Mouse (Mus musculus): ENCODE measurements around the gene Rmi1. TPM values are rescaled to one million over a fixed set of nuclear protein-coding genes. Genes with fewer than 3 reads are reported as not detected.
A peak's percentile ranks its signal among the peaks of the same experiment; 100 is the strongest.

Rmi1 gene
- polyA plus RNA-seq, 1 experiment from 2014 or later, result 9.8 TPM

DNA sequence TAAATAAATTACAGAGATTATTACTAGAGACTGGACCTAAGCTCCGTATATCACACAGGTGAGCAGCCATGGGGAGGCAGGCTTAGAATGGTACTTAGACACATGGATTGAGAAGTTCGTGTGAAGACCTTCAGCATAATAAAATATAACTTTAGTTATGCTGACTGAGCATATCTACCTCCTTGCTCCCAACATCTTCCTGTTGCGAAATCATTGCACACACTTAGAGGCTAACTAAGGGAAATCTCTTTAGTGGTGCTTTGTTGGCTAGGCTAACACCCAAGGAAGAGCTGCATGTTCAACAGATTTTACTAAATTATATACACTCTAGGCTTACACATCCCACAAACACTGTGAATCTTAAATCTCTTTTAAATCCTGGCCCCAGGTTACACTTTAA lies 35.7 kb upstream of the Rmi1 start:
- H3K4me1 ChIP-seq (ENCODE audit: insufficient read depth), result no peaks in the 10 kb centered on the region
- no peaks in the 10 kb centered on the region for H3K27me3 ChIP-seq (ENCODE audit: insufficient read depth, low read length)
- no peak overlapping the region for H3K27ac ChIP-seq (ENCODE audit: low read depth)
- H3K36me3 ChIP-seq (replicated peaks; ENCODE audit: insufficient read depth, low read length), result no peaks in the 10 kb centered on the region
- ATAC-seq (no peak), DNase-seq (no peak)
- H3K9me3 ChIP-seq (ENCODE audit: low read length), result no peaks in the 10 kb centered on the region
- WGBS (ENCODE audit: insufficient replicate concordance), result 64% methylated on average over 3 of the region's 3 CpGs
- H3K9ac ChIP-seq (replicated peaks), result no peak overlapping the region
- TF ChIP-seq EP300 (IDR thresholded peaks at IDR 0.05; ENCODE audit: low read depth), result no peak
- no peak overlapping the region for H3K4me2 ChIP-seq (ENCODE audit: low read depth, low read length)
- H3K4me3 ChIP-seq (ENCODE audit: low read depth, low read length), result no peak overlapping the region

DNA sequence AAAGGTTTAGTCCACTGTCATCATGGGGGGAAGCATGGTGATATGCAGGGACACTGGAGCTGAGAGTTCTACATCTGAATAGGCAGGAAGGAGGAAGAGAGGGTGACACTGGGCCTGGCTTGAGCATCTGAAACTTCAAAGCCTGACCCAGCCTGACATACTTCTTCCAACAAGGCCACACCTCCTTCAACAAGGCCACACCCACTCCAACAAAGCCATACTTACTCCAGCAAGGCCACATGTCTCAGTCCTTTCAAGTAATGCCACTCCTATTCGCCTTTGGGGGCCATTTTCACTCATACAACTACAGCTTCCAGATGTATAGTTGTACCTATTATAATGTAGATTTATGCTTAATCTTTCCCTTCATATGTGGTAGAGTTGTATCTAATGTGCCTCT lies 34.4 kb upstream of the Rmi1 start:
- no peak for DNase-seq
- H3K4me2 ChIP-seq (ENCODE audit: low read depth, low read length), result no peak overlapping the region
- ATAC-seq, result no peak
- H3K4me3 ChIP-seq (ENCODE audit: low read depth, low read length), result no peak overlapping the region
- no peaks in the 10 kb centered on the region for H3K36me3 ChIP-seq (replicated peaks; ENCODE audit: insufficient read depth, low read length)
- 57% methylated on average over 1 of the region's 1 CpGs for WGBS (ENCODE audit: insufficient replicate concordance)
- no peak for TF ChIP-seq CTCF (IDR thresholded peaks at IDR 0.05; ENCODE audit: low read depth)
- TF ChIP-seq EP300 (IDR thresholded peaks at IDR 0.05; ENCODE audit: low read depth), result no peak
- no peaks in the 10 kb centered on the region for H3K4me1 ChIP-seq (ENCODE audit: insufficient read depth)
- no peak overlapping the region for H3K27ac ChIP-seq (ENCODE audit: low read depth)
- H3K9me3 ChIP-seq (ENCODE audit: low read length), result no peaks in the 10 kb centered on the region
- no peak overlapping the region for H3K9ac ChIP-seq (replicated peaks)
- no peaks in the 10 kb centered on the region for H3K27me3 ChIP-seq (ENCODE audit: insufficient read depth, low read length)

DNA sequence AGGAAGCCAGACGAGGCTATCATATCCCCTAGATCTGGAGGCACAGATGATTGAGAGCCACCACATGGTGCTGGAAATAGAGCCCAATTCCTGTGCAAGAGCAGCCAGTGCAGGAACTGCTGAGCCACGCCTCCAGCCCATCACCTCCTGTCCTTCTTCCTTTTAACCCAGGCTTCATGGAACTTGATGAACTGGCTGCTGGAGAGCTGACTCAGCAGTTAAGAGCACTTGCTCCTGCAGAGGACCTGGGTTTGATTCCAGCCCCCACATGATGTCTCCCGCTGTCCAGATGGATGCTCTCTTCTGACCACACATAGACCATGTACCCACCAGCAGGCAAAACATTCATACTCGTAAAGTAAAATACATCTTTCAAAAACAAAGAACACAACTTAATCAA lies 33.2 kb upstream of the Rmi1 start:
- TF ChIP-seq CTCF (IDR thresholded peaks at IDR 0.05; ENCODE audit: low read depth) (no peak), EP300 (IDR thresholded peaks at IDR 0.05; ENCODE audit: low read depth) (no peak)
- H3K4me3 ChIP-seq (ENCODE audit: low read depth, low read length), result no peak overlapping the region
- no peaks in the 10 kb centered on the region for H3K4me1 ChIP-seq (ENCODE audit: insufficient read depth)
- DNase-seq (no peak), ATAC-seq (no peak)
- H3K27ac ChIP-seq (ENCODE audit: low read depth), result no peak overlapping the region
- H3K36me3 ChIP-seq (replicated peaks; ENCODE audit: insufficient read depth, low read length), result no peaks in the 10 kb centered on the region
- H3K9me3 ChIP-seq (ENCODE audit: low read length), result no peaks in the 10 kb centered on the region
- 62% methylated on average over 4 of the region's 4 CpGs for WGBS (ENCODE audit: insufficient replicate concordance)
- H3K27me3 ChIP-seq (ENCODE audit: insufficient read depth, low read length), result no peaks in the 10 kb centered on the region
- H3K9ac ChIP-seq (replicated peaks), result no peak overlapping the region
- H3K4me2 ChIP-seq (ENCODE audit: low read depth, low read length), result no peak overlapping the region

DNA sequence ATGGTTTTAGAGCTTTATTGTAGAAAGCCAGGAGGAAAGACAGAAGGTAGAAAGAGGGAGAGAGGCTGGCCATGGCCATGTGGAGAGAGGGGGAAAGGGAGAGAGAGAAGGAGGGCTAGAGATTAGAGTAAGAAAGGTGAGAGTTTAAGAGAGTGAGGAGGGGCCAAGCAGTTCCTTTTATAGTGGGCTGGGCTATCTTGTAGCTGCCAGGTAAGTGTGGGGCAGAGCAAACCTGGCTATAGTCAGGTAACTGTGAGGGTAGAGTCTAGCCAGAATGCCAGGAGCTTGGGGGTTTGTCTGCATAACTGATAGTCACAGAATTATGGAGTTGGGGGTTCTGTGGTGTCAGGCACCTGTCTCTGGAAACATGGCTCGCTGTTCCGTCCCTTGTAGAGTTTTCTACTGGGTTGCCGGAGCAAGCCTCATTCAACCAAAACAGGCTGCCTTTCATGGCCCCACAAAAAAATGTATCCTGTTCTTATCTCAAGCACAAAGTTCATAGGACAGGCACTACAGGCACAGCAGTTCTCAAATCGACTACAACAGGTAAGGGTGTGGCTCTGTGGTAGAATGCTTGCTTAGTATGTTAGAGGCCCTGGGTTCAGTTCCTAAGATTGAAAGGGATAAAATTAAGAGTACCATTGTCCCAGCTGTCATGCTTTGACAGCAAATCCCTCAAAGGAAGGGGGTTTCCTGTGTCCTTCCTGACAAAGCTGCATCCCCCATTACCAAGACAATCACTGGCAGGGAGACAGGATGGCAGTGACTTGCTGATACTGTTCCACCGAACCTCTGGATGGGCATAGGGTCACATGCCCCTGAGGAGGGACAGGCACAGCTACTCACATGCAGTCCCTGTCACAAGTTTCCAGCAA lies 29.5 kb upstream of the Rmi1 start:
- no peak overlapping the region for H3K4me2 ChIP-seq (ENCODE audit: low read depth, low read length)
- ATAC-seq, result no peak
- no peak for DNase-seq
- WGBS (ENCODE audit: insufficient replicate concordance), result 58% methylated on average over 5 of the region's 5 CpGs
- H3K9me3 ChIP-seq (ENCODE audit: low read length), result no peaks in the 10 kb centered on the region
- H3K27ac ChIP-seq (ENCODE audit: low read depth), result no peak overlapping the region
- no peak overlapping the region for H3K9ac ChIP-seq (replicated peaks)
- TF ChIP-seq EP300 (IDR thresholded peaks at IDR 0.05; ENCODE audit: low read depth) (no peak), CTCF (IDR thresholded peaks at IDR 0.05; ENCODE audit: low read depth) (no peak)
- no peaks in the 10 kb centered on the region for H3K36me3 ChIP-seq (replicated peaks; ENCODE audit: insufficient read depth, low read length)
- no peak overlapping the region for H3K4me3 ChIP-seq (ENCODE audit: low read depth, low read length)
- H3K27me3 ChIP-seq (ENCODE audit: insufficient read depth, low read length), result no peaks in the 10 kb centered on the region
- H3K4me1 ChIP-seq (ENCODE audit: insufficient read depth), result no peaks in the 10 kb centered on the region

DNA sequence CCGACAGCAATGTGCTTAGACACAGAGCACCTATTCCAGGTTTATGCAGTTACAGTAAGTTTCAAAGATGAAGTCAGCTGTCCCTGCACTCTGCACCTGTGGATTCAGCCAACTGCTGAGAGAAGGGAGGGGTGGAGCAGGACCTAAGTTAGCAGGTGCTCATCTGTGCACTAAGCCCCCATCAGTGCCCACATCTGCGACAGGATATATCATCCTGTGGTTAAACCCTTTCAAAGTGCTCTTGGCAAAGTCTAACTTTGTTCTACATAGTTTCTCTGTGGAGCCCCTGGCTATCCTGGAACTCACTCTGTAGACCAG lies 28.9 kb upstream of the Rmi1 start:
- no peak for ATAC-seq
- no peaks in the 10 kb centered on the region for H3K36me3 ChIP-seq (replicated peaks; ENCODE audit: insufficient read depth, low read length)
- no peak for TF ChIP-seq CTCF (IDR thresholded peaks at IDR 0.05; ENCODE audit: low read depth)
- no peak for TF ChIP-seq EP300 (IDR thresholded peaks at IDR 0.05; ENCODE audit: low read depth)
- WGBS (ENCODE audit: insufficient replicate concordance), result 53% methylated on average over 2 of the region's 2 CpGs
- no peaks in the 10 kb centered on the region for H3K27me3 ChIP-seq (ENCODE audit: insufficient read depth, low read length)
- no peak overlapping the region for H3K4me3 ChIP-seq (ENCODE audit: low read depth, low read length)
- H3K9ac ChIP-seq (replicated peaks), result no peak overlapping the region
- no peaks in the 10 kb centered on the region for H3K9me3 ChIP-seq (ENCODE audit: low read length)
- no peak overlapping the region for H3K27ac ChIP-seq (ENCODE audit: low read depth)
- H3K4me2 ChIP-seq (ENCODE audit: low read depth, low read length), result no peak overlapping the region
- DNase-seq, result no peak
- no peaks in the 10 kb centered on the region for H3K4me1 ChIP-seq (ENCODE audit: insufficient read depth)

- 44% methylated on average over 11 of the region's 11 CpGs for WGBS (ENCODE audit: insufficient replicate concordance)
- DNase-seq, result no peak
- Histone ChIP-seq H3K4me2 (ENCODE audit: low read depth, low read length) (peak overlapping the region; percentile 97), H3K9ac (replicated peaks) (peak overlapping the region; percentile 91), H3K36me3 (replicated peaks; ENCODE audit: insufficient read depth, low read length) (peaks cover 21% of the 10 kb centered on the region), H3K27me3 (ENCODE audit: insufficient read depth, low read length) (no peaks in the 10 kb centered on the region), H3K9me3 (ENCODE audit: low read length) (peaks cover 10% of the 10 kb centered on the region), H3K4me3 (ENCODE audit: low read depth, low read length) (peak overlapping the region; percentile 87), H3K4me1 (ENCODE audit: insufficient read depth) (peaks cover 13% of the 10 kb centered on the region), H3K27ac (ENCODE audit: low read depth) (no peak overlapping the region)
- ATAC-seq, result no peak
- TF ChIP-seq EP300 (IDR thresholded peaks at IDR 0.05; ENCODE audit: low read depth) (no peak), CTCF (IDR thresholded peaks at IDR 0.05; ENCODE audit: low read depth) (no peak)
Measured at GRCm38 (mm10) chr13:58384371-58384770, 17.7 kb upstream of the Rmi1 start.
